Mouse (Mus musculus) cortical plate, adult 2 months (tissue): ENCODE results near the gene Gpr153.

Source experiments
- CTCF ChIP-seq: fragments of 200-500 bp; IDR thresholded peaks from 2 replicates; pipeline ENCODE4 v1.5.1; 2011; ENCODE audit warnings: mild to moderate bottlenecking, control low read depth, low read length; ENCODE audit not compliant: insufficient read depth; ENCODE audit errors: extremely low read depth
- POLR2A ChIP-seq: fragments of 200-500 bp; IDR thresholded peaks from 2 replicates; pipeline ENCODE4 v1.6.1; 2011; ENCODE audit warnings: mild to moderate bottlenecking, low read length, control low read depth; ENCODE audit not compliant: insufficient read depth; ENCODE audit errors: extremely low read depth

- TF ChIP-seq CTCF (no peak), POLR2A (no peak)
These were observed 30.1 kb upstream of the Gpr153 start for GRCm38 (mm10) chr4:152243969-152244368.
